Mouse (Mus musculus) embryonic facial prominence, embryonic 14.5 days (tissue): ENCODE data around the gene Fyttd1. TPM values are rescaled to one million over a fixed set of nuclear protein-coding genes. Genes with fewer than 3 reads are reported as not detected.

Experiments
- ATAC-seq: fragments of 200-750 bp; cut with Nextera tagmentation; 2 replicates; pipeline ENCODE4 v1.8.0; 2017; ENCODE audit warnings: low read depth, moderate number of reproducible peaks, moderate TSS enrichment
- DNase-seq: peaks from one replicate; pipeline ENCODE4 v3.0.0-alpha.2; 2015; ENCODE audit warnings: low spot score
- H3K27ac ChIP-seq: fragments of 300-500 bp; sonication (generic); replicated peaks from 2 replicates; pipeline ENCODE4 v1.5.1; 2014; ENCODE audit warnings: low read depth, mild to moderate bottlenecking, low read length, moderate library complexity
- H3K27me3 ChIP-seq: fragments of 300-500 bp; sonication (generic); replicated peaks from 2 replicates; pipeline ENCODE4 v1.6.1; 2014; ENCODE audit warnings: low read length; ENCODE audit not compliant: control insufficient read depth, insufficient read depth
- H3K36me3 ChIP-seq: fragments of 300-500 bp; sonication (generic); 2 replicates; pipeline ENCODE4 v1.6.1; 2014; ENCODE audit warnings: low read length, mixed read lengths; ENCODE audit not compliant: control insufficient read depth, insufficient read depth
- H3K4me1 ChIP-seq: fragments of 300-500 bp; sonication (generic); 2 replicates; pipeline ENCODE4 v1.6.1; 2014; ENCODE audit warnings: antibody characterized with exemption, low read length; ENCODE audit not compliant: control insufficient read depth, insufficient read depth
- H3K4me2 ChIP-seq: fragments of 300-500 bp; sonication (generic); 2 replicates; pipeline ENCODE4 v1.6.1; 2014; ENCODE audit warnings: low read depth, mild to moderate bottlenecking, low read length, moderate library complexity, mixed read lengths
- H3K4me3 ChIP-seq: fragments of 300-500 bp; sonication (generic); 2 replicates; pipeline ENCODE4 v1.5.1; 2014; ENCODE audit warnings: low read depth, mild to moderate bottlenecking, low read length
- H3K9ac ChIP-seq: fragments of 300-500 bp; sonication (generic); 2 replicates; pipeline ENCODE4 v1.6.1; 2014; ENCODE audit warnings: low read depth, mild to moderate bottlenecking, low read length, moderate library complexity, mixed read lengths
- H3K9me3 ChIP-seq: fragments of 300-500 bp; sonication (generic); 2 replicates; pipeline ENCODE4 v1.6.1; 2016; ENCODE audit warnings: low read length; ENCODE audit not compliant: control insufficient read depth
- WGBS: fragments of 180-500 bp; shearing (Covaris S2); extraction: QIAGEN DNeasy Blood & Tissue Kit; methylation state at CpG from one replicate; pipeline ENCODE4 v1.1.7; 2014; 5-methylcytosine and 5-hydroxymethylcytosine counted together
- polyA plus RNA-seq: library from polyadenylated mRNA; unstranded; fragments of >200 nt; fragmentation: Nextera tagmentation; extraction: Ambion mirVana; gene quantifications from 2 replicates; pipeline ENCODE4 v1.2.1, GENCODE M21; 2014

The Fyttd1 gene
- polyA plus RNA-seq, 1 experiment from 2014 or later: 136 TPM

DNA sequence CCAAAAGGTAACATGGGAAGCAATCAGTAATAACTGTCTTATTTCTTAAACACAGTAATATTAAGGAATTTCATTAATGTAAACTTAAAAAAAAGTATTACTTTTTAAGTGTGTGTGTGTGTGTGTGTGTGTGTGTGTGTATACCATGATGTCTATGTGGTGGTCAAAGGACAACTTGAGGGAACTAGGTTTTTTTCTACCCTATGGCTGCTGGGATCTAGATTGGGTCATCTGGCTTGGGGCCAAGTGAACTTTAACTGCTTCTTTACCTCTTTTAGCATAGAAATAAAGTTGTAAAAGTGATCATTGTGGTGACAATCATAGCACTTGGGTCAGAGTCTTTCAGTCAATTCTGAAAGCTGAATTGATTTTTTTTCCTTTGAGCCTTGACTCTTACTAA is 18.8 kb downstream of the Fyttd1 start:
- Histone ChIP-seq H3K9me3 (no peaks in the 10 kb centered on the region), H3K4me2 (no peak overlapping the region), H3K36me3 (peaks cover 76% of the 10 kb centered on the region), H3K27ac (no peak overlapping the region), H3K27me3 (no peaks in the 10 kb centered on the region), H3K4me1 (no peaks in the 10 kb centered on the region), H3K9ac (no peak overlapping the region), H3K4me3 (no peak overlapping the region)
- DNase-seq: no peak
- ATAC-seq: no peak

DNA sequence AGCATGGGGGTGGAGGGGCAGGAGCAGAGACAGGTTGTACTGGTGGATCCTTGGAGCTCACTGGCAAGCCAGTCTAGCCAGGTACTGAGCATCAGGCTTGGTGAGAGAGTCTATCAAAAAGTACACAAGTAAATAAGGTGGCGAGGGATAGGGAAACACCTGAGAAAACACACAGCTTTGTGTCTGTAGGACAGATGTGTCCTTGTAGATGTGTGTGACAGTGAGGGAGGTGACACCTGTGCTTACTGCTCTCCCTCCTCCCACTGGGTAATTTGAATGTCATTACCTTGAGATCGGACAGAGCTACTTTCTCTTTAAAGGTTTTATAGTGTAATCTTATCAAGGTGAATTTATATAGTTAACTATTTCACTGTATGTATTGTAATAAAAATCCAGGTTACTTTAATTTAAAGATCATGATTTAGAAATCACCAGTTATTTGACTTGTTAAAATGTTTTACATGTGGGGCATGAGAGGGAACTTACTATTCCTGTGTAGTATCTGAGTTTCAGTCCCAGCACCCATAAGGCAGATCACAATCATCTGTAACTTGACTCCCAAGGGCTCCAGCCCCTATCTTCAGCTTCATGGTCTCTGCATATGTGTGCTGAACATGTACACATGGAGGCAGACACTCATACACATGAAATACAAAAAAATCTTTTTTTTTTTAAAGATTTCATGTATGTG is 24.2 kb downstream of the Fyttd1 start:
- no peak overlapping the region for H3K27ac ChIP-seq
- no peak overlapping the region for H3K9ac ChIP-seq
- H3K4me3 ChIP-seq: no peak overlapping the region
- peaks cover 66% of the 10 kb centered on the region for H3K36me3 ChIP-seq
- H3K4me1 ChIP-seq: no peaks in the 10 kb centered on the region
- H3K9me3 ChIP-seq: no peaks in the 10 kb centered on the region
- H3K27me3 ChIP-seq: no peaks in the 10 kb centered on the region
- H3K4me2 ChIP-seq: no peak overlapping the region
- WGBS: 90% methylated on average over 2 of the region's 2 CpGs
- ATAC-seq (no peak), DNase-seq (no peak)

DNA sequence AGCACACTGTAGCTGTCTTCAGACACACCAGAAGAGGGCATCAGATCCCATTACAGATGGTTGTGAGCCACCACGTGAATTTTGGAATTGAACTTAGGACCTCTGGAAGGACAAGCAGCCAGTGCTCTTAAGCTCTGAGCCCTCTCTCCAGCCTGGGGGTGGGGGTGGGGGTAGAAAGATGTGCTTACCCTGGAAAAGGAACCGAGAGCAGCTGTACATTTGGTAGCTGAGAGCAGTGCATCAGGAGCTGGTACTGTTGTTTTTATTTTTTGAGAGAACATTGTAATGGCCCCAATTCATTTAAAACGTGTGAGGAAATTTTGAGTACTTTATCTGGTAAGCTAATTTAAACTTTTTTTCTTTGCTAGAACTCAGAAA is 24.7 kb downstream of the Fyttd1 start:
- Histone ChIP-seq H3K4me1 (no peaks in the 10 kb centered on the region), H3K9ac (no peak overlapping the region), H3K9me3 (no peaks in the 10 kb centered on the region), H3K27ac (no peak overlapping the region), H3K36me3 (peaks cover 71% of the 10 kb centered on the region), H3K4me3 (no peak overlapping the region), H3K4me2 (no peak overlapping the region), H3K27me3 (no peaks in the 10 kb centered on the region)
- 66% methylated on average over 3 of the region's 3 CpGs for WGBS
- ATAC-seq (no peak), DNase-seq (no peak)

DNA sequence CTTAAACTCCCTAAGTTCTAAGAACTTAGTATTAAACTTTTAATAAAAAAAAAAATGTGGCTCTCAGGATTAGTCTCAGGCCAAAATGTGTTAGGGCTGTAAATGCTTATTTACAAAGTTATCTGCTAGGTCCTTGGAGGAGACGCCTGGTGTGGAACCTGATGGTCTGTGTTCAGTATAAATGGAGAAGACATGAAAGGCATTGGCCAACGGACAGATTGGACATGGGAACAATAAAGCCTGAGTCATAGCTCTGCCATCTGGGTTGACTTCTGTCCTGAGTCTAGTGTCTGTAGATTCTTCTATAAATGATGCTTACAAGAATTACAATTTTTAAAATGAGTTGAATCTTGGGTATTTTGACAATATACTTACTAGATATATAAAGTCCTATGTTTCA is 28.9 kb downstream of the Fyttd1 start:
- DNase-seq: no peak
- Histone ChIP-seq H3K4me2 (no peak overlapping the region), H3K9ac (no peak overlapping the region), H3K4me1 (no peaks in the 10 kb centered on the region), H3K36me3 (peaks cover 44% of the 10 kb centered on the region), H3K27ac (no peak overlapping the region), H3K4me3 (no peak overlapping the region), H3K9me3 (no peaks in the 10 kb centered on the region), H3K27me3 (no peaks in the 10 kb centered on the region)
- 84% methylated on average over 2 of the region's 2 CpGs for WGBS
- no peak for ATAC-seq

DNA sequence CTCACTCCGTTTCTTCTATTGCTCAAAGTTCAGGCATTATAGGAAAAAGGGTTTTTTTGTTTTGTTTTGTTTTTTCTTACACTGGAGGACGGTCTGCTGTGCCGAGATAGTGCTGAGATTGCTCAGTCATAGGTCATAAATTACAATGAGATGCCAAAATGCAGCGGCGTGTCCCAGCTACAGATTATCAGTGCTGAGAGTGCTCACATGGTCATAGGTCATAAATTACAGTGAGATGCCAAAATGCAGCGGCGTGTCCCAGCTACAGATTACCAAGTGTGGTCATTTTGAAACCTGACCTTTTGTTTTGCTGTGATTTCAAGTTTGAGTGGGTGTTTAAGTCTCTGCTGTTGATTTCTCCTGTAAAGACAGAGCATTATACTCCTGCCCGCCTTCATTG is 29.4 kb downstream of the Fyttd1 start:
- no peaks in the 10 kb centered on the region for H3K4me1 ChIP-seq
- no peak overlapping the region for H3K9ac ChIP-seq
- H3K4me2 ChIP-seq: no peak overlapping the region
- H3K27me3 ChIP-seq: no peaks in the 10 kb centered on the region
- peaks cover 39% of the 10 kb centered on the region for H3K36me3 ChIP-seq
- no peak overlapping the region for H3K27ac ChIP-seq
- no peaks in the 10 kb centered on the region for H3K9me3 ChIP-seq
- WGBS: 91% methylated on average over 8 of the region's 8 CpGs
- no peak overlapping the region for H3K4me3 ChIP-seq
- DNase-seq: no peak
- ATAC-seq: no peak

DNA sequence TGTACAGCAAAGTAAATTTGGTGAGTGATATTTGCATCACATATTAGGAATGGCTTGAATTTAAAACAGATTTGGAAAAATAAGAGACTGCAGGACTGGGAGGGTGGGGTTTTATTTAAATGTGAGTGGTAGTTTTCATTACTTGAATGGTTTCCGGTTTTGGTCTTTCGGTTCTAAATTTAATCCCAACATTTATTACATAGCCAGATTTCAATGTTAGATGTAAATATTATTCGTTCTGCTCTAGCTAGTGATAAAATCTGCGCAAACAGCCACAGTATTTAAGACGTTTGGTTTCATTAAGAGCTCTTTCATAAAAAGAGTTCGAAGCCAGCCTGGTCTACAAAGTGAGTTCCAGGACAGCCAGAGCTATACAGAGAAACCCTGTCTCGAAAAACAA is 35.9 kb downstream of the Fyttd1 start:
- Histone ChIP-seq H3K27ac (no peak overlapping the region), H3K4me2 (peak overlapping the region; percentile 62), H3K4me1 (peaks cover 4% of the 10 kb centered on the region; the same call in 1 of the 2 replicates), H3K9me3 (no peaks in the 10 kb centered on the region), H3K27me3 (no peaks in the 10 kb centered on the region), H3K36me3 (peaks cover 1% of the 10 kb centered on the region; the same call in 1 of the 2 replicates), H3K9ac (no peak overlapping the region), H3K4me3 (peak overlapping the region; percentile 99; the same call in 1 of the 2 replicates)
- ATAC-seq (no peak), DNase-seq (no peak)
- 58% methylated on average over 7 of the region's 7 CpGs for WGBS

DNA sequence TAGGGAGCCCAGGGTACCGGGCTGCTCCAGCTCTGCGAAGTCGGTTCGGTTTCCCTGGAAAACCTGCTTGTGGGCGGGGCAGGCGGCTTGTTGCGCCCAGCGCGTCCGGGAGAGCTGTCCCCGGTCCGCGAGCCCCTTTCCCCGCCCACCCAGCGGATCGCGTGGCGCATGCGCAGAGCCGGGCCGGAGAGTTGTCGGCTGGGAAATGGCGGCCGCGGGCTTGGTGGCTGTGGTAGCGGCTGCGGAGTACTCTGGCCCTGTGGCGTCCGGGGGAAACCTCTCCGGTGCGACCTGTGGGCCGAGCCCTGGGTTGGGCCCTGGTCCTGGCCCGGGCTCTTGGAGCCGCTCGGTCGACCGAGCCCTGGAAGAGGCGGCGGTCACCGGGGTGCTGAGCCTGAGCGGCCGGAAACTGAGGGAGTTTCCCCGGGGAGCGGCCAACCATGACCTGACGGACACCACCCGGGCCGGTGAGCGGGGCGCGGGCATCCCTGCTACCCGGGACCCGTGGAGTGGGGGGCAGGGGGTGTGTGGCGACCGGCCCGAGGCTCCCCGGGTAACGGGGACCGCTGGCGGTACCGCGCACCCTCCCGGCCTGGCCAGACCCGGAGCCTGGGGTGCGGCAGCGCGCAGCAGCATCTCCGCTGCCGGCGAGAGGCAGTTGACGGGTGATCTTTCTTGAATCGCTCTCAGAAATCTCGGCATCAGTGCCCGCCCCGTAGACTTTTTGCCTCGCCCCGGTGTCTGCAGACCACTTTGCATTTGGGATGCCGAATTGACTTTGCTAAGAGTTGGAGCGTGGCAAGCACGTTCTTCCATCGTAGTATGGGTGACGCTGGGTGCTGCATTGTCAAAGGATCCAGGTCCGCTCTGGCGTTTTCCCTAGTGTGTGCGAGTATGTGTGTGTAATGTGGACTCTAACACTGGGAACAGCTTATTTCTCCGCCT is 36.9 kb downstream of the Fyttd1 start, which contains the start of gene Lrch3:
Lrch3 (plus strand) TSS at position 164 of the 945 bp plus-strand sequence.
- H3K4me1 ChIP-seq: peaks cover 4% of the 10 kb centered on the region; the same call in 1 of the 2 replicates
- H3K9me3 ChIP-seq: no peaks in the 10 kb centered on the region
- peak within 1 kb of the TSS; percentile 97 for H3K9ac ChIP-seq
- no peaks in the 10 kb centered on the region for H3K27me3 ChIP-seq
- H3K4me3 ChIP-seq: peak within 1 kb of the TSS; percentile 99
- ATAC-seq (peak; percentile 94), DNase-seq (peak; percentile 94)
- H3K4me2 ChIP-seq: peak within 1 kb of the TSS; percentile 62
- WGBS: under 1% methylated on average over 27 of the region's 85 CpGs
- peak within 1 kb of the TSS; percentile 90 for H3K27ac ChIP-seq
- no peaks in the 10 kb centered on the region for H3K36me3 ChIP-seq

DNA sequence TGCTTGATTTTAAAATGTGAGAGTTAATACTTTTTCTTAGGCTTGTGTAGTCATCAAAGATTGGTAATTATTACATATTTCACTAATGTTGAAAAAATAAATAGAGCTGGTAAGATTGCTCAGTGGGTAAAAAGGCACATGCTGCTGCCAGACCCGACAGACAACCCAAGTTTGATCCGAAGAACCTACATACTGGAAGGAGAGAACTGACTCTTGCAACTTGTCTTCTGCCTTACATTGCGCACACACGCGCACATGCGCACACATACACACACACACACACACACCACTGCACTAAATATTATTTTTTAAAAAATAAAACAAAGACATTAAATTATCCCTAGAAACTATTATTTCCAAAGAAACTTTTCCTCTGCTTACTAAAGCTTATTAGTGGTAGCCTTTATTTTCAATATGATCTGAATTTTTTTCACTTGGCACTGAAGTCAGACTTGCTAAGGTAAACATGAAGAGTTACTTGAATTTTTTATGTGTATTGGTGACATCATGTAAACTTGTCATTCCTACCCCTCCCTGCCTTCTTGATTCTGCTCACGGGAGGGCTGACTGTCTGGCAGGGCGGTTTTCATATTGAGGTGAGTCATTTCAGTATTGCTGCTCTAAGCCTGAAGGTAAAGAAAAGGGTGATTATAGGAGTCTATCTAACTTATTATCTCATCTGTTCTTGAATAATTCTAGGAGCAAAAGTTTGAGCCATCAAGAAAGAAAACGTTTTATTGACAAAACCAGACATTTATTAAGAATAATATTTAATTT is 38.2 kb downstream of the Fyttd1 start:
- Histone ChIP-seq H3K27ac (no peak overlapping the region), H3K9ac (peak overlapping the region; percentile 97), H3K4me3 (peak overlapping the region; percentile 99), H3K27me3 (no peaks in the 10 kb centered on the region), H3K9me3 (no peaks in the 10 kb centered on the region), H3K36me3 (0 out of 2 replicates have a peak, but pooled peaks cover 7% of the 10 kb centered on the region), H3K4me1 (peaks cover 4% of the 10 kb centered on the region; the same call in 1 of the 2 replicates), H3K4me2 (peak overlapping the region; percentile 62)
- ATAC-seq (no peak), DNase-seq (no peak)
- WGBS: 69% methylated on average over 9 of the region's 9 CpGs
